Mouse (Mus musculus): ENCODE measurements at regions not wholly inside any gene's neighbourhood (a gene's known extent, or its start where the extent isn't known, plus 50 kb on each side); places are given as distances from the start of the nearest gene placed in this dataset.

GRCm38 (mm10) chr4:71357626-71358025, 400.1 kb downstream of the Gm11232 start:
- Histone ChIP-seq H3K36me3 (ENCODE audit: control insufficient read depth, insufficient read depth, low read length) (no peaks in the 10 kb centered on the region), H3K4me3 (ENCODE audit: control insufficient read depth, insufficient read depth, low read length) (no peak overlapping the region), H3K27ac (ENCODE audit: control insufficient read depth, insufficient read depth, low read length) (no peak overlapping the region), H3K27me3 (ENCODE audit: control insufficient read depth, insufficient read depth, low read length) (no peaks in the 10 kb centered on the region), H3K4me1 (replicated peaks; ENCODE audit: control insufficient read depth, insufficient read depth, low read length) (no peaks in the 10 kb centered on the region)
- DNase-seq: no peak
- no peak for TF ChIP-seq CTCF (IDR thresholded peaks at IDR 0.05; ENCODE audit: borderline replicate concordance, control insufficient read depth, extremely low read depth, insufficient read depth, low read length, poor library complexity)
- no peak for TF ChIP-seq POLR2A (IDR thresholded peaks at IDR 0.05; ENCODE audit: control insufficient read depth, extremely low read depth, insufficient read depth, low read length, poor library complexity)
- WGBS: 75% methylated on average over 1 of the region's 1 CpGs

GRCm38 (mm10) chr4:71356714-71357113, 401.1 kb downstream of the Gm11232 start:
- DNase-seq: no peak
- Histone ChIP-seq H3K4me1 (replicated peaks; ENCODE audit: control insufficient read depth, insufficient read depth, low read length) (no peaks in the 10 kb centered on the region), H3K36me3 (ENCODE audit: control insufficient read depth, insufficient read depth, low read length) (no peaks in the 10 kb centered on the region), H3K27ac (ENCODE audit: control insufficient read depth, insufficient read depth, low read length) (no peak overlapping the region), H3K4me3 (ENCODE audit: control insufficient read depth, insufficient read depth, low read length) (no peak overlapping the region), H3K27me3 (ENCODE audit: control insufficient read depth, insufficient read depth, low read length) (no peaks in the 10 kb centered on the region)
- 90% methylated on average over 1 of the region's 1 CpGs for WGBS
- no peak for TF ChIP-seq POLR2A (IDR thresholded peaks at IDR 0.05; ENCODE audit: control insufficient read depth, extremely low read depth, insufficient read depth, low read length, poor library complexity)

- no peak overlapping the region for H3K27ac ChIP-seq (ENCODE audit: control insufficient read depth, insufficient read depth, low read length)
- no peak overlapping the region for H3K4me3 ChIP-seq (ENCODE audit: control insufficient read depth, insufficient read depth, low read length)
- WGBS: 88% methylated on average over 1 of the region's 1 CpGs
- no peaks in the 10 kb centered on the region for H3K27me3 ChIP-seq (ENCODE audit: control insufficient read depth, insufficient read depth, low read length)
- DNase-seq: no peak
- H3K36me3 ChIP-seq (ENCODE audit: control insufficient read depth, insufficient read depth, low read length): no peaks in the 10 kb centered on the region
- TF ChIP-seq CTCF (IDR thresholded peaks at IDR 0.05; ENCODE audit: borderline replicate concordance, control insufficient read depth, extremely low read depth, insufficient read depth, low read length, poor library complexity) (no peak), POLR2A (IDR thresholded peaks at IDR 0.05; ENCODE audit: control insufficient read depth, extremely low read depth, insufficient read depth, low read length, poor library complexity) (no peak)
- H3K4me1 ChIP-seq (replicated peaks; ENCODE audit: control insufficient read depth, insufficient read depth, low read length): no peaks in the 10 kb centered on the region
Measured at GRCm38 (mm10) chr4:71356310-71356709, 401.5 kb downstream of the Gm11232 start.

- Histone ChIP-seq H3K27ac (ENCODE audit: control insufficient read depth, insufficient read depth, low read length) (no peak overlapping the region), H3K27me3 (ENCODE audit: control insufficient read depth, insufficient read depth, low read length) (no peaks in the 10 kb centered on the region), H3K4me3 (ENCODE audit: control insufficient read depth, insufficient read depth, low read length) (no peak overlapping the region), H3K4me1 (replicated peaks; ENCODE audit: control insufficient read depth, insufficient read depth, low read length) (no peaks in the 10 kb centered on the region), H3K36me3 (ENCODE audit: control insufficient read depth, insufficient read depth, low read length) (no peaks in the 10 kb centered on the region)
- no peak for DNase-seq
- no peak for TF ChIP-seq CTCF (IDR thresholded peaks at IDR 0.05; ENCODE audit: borderline replicate concordance, control insufficient read depth, extremely low read depth, insufficient read depth, low read length, poor library complexity)
- TF ChIP-seq POLR2A (IDR thresholded peaks at IDR 0.05; ENCODE audit: control insufficient read depth, extremely low read depth, insufficient read depth, low read length, poor library complexity): no peak
- WGBS: 89% methylated on average over 2 of the region's 2 CpGs
Measured at GRCm38 (mm10) chr4:71351880-71352279, 405.9 kb downstream of the Gm11232 start.

GRCm38 (mm10) chr4:71343068-71343467, 414.7 kb downstream of the Gm11232 start:
- Histone ChIP-seq H3K27ac (ENCODE audit: control insufficient read depth, insufficient read depth, low read length) (no peak overlapping the region), H3K36me3 (ENCODE audit: control insufficient read depth, insufficient read depth, low read length) (no peaks in the 10 kb centered on the region), H3K27me3 (ENCODE audit: control insufficient read depth, insufficient read depth, low read length) (no peaks in the 10 kb centered on the region), H3K4me1 (replicated peaks; ENCODE audit: control insufficient read depth, insufficient read depth, low read length) (no peaks in the 10 kb centered on the region), H3K4me3 (ENCODE audit: control insufficient read depth, insufficient read depth, low read length) (no peak overlapping the region)
- no peak for DNase-seq
- TF ChIP-seq CTCF (IDR thresholded peaks at IDR 0.05; ENCODE audit: borderline replicate concordance, control insufficient read depth, extremely low read depth, insufficient read depth, low read length, poor library complexity): no peak
- no peak for TF ChIP-seq POLR2A (IDR thresholded peaks at IDR 0.05; ENCODE audit: control insufficient read depth, extremely low read depth, insufficient read depth, low read length, poor library complexity)
- WGBS: 98% methylated on average over 3 of the region's 3 CpGs

GRCm38 (mm10) chr4:71338582-71338981, 419.2 kb downstream of the Gm11232 start:
- no peaks in the 10 kb centered on the region for H3K36me3 ChIP-seq (ENCODE audit: control insufficient read depth, insufficient read depth, low read length)
- no peak overlapping the region for H3K4me3 ChIP-seq (ENCODE audit: control insufficient read depth, insufficient read depth, low read length)
- TF ChIP-seq CTCF (IDR thresholded peaks at IDR 0.05; ENCODE audit: borderline replicate concordance, control insufficient read depth, extremely low read depth, insufficient read depth, low read length, poor library complexity): no peak
- no peaks in the 10 kb centered on the region for H3K4me1 ChIP-seq (replicated peaks; ENCODE audit: control insufficient read depth, insufficient read depth, low read length)
- no peak for DNase-seq
- no peak overlapping the region for H3K27ac ChIP-seq (ENCODE audit: control insufficient read depth, insufficient read depth, low read length)
- no peaks in the 10 kb centered on the region for H3K27me3 ChIP-seq (ENCODE audit: control insufficient read depth, insufficient read depth, low read length)
- WGBS: 40% methylated on average over 1 of the region's 1 CpGs

GRCm38 (mm10) chr4:71332672-71333071, 425.1 kb downstream of the Gm11232 start:
- Histone ChIP-seq H3K27ac (ENCODE audit: control insufficient read depth, insufficient read depth, low read length) (no peak overlapping the region), H3K4me1 (replicated peaks; ENCODE audit: control insufficient read depth, insufficient read depth, low read length) (no peaks in the 10 kb centered on the region), H3K36me3 (ENCODE audit: control insufficient read depth, insufficient read depth, low read length) (no peaks in the 10 kb centered on the region), H3K27me3 (ENCODE audit: control insufficient read depth, insufficient read depth, low read length) (no peaks in the 10 kb centered on the region), H3K4me3 (ENCODE audit: control insufficient read depth, insufficient read depth, low read length) (no peak overlapping the region)
- WGBS: 82% methylated on average over 3 of the region's 3 CpGs
- no peak for DNase-seq
- TF ChIP-seq CTCF (IDR thresholded peaks at IDR 0.05; ENCODE audit: borderline replicate concordance, control insufficient read depth, extremely low read depth, insufficient read depth, low read length, poor library complexity): no peak
- no peak for TF ChIP-seq POLR2A (IDR thresholded peaks at IDR 0.05; ENCODE audit: control insufficient read depth, extremely low read depth, insufficient read depth, low read length, poor library complexity)

Measured in thymus, adult 2 months (tissue).